Mouse (Mus musculus) mature B cell (primary cell): ENCODE results near the gene Nek6.

Source experiments
- in situ Hi-C: fragments of 300-500 bp; cut with MboI; formaldehyde crosslinking; loops from 2 replicates; pipeline ENCODE4 v1.14.3; 2019

Gene Nek6

GRCm38 (mm10) chr2:38536331-38536731, 24.9 kb downstream of the Nek6 start:
- in situ Hi-C loops, result no loop called here

- in situ Hi-C loops, result no loop called here
Measured at GRCm38 (mm10) chr2:38539677-38540076, 28.2 kb downstream of the Nek6 start.

GRCm38 (mm10) chr2:38540666-38541065, 29.2 kb downstream of the Nek6 start:
- in situ Hi-C loops, result no loop called here

- in situ Hi-C loops, result no loop called here
Measured at GRCm38 (mm10) chr2:38541101-38541500, 29.7 kb downstream of the Nek6 start.

GRCm38 (mm10) chr2:38541570-38541969, 30.1 kb downstream of the Nek6 start:
- in situ Hi-C loops, result no loop called here

GRCm38 (mm10) chr2:38542366-38542765, 30.9 kb downstream of the Nek6 start:
- in situ Hi-C loops, result no loop called here

- in situ Hi-C loops, result no loop called here
Measured at GRCm38 (mm10) chr2:38543158-38543557, 31.7 kb downstream of the Nek6 start.

GRCm38 (mm10) chr2:38544341-38544740, 32.9 kb downstream of the Nek6 start:
- in situ Hi-C loops, result no loop called here

GRCm38 (mm10) chr2:38544982-38545381, 33.5 kb downstream of the Nek6 start:
- in situ Hi-C loops, result no loop called here

GRCm38 (mm10) chr2:38545706-38546105, 34.3 kb downstream of the Nek6 start:
- in situ Hi-C loops, result no loop called here

GRCm38 (mm10) chr2:38546222-38546621, 34.8 kb downstream of the Nek6 start:
- in situ Hi-C loops, result no loop called here

GRCm38 (mm10) chr2:38546748-38547147, 35.3 kb downstream of the Nek6 start:
- in situ Hi-C loops, result no loop called here

GRCm38 (mm10) chr2:38547793-38548517, 36.5 kb downstream of the Nek6 start:
- in situ Hi-C loops, result no loop called here

- in situ Hi-C loops, result no loop called here
Measured at GRCm38 (mm10) chr2:38552004-38552443, 40.6 kb downstream of the Nek6 start.

- in situ Hi-C loops, result no loop called here
Measured at GRCm38 (mm10) chr2:38554226-38554995, 43.0 kb downstream of the Nek6 start.

GRCm38 (mm10) chr2:38555659-38556058, 44.2 kb downstream of the Nek6 start:
- in situ Hi-C loops, result no loop called here

GRCm38 (mm10) chr2:38556721-38557120, 45.3 kb downstream of the Nek6 start:
- in situ Hi-C loops, result no loop called here

- in situ Hi-C loops, result no loop called here
Measured at GRCm38 (mm10) chr2:38560296-38561227, 49.1 kb downstream of the Nek6 start.

GRCm38 (mm10) chr2:38562596-38562995, 51.2 kb downstream of the Nek6 start:
- in situ Hi-C loops, result no loop called here

- in situ Hi-C loops, result no loop called here
Measured at GRCm38 (mm10) chr2:38571971-38572601, 60.6 kb downstream of the Nek6 start.

GRCm38 (mm10) chr2:38574697-38575096, 63.3 kb downstream of the Nek6 start:
- in situ Hi-C loops, result no loop called here
